Comparison of ENCODE assay signal across 26 mouse cellular contexts in the genomic region with DNA sequence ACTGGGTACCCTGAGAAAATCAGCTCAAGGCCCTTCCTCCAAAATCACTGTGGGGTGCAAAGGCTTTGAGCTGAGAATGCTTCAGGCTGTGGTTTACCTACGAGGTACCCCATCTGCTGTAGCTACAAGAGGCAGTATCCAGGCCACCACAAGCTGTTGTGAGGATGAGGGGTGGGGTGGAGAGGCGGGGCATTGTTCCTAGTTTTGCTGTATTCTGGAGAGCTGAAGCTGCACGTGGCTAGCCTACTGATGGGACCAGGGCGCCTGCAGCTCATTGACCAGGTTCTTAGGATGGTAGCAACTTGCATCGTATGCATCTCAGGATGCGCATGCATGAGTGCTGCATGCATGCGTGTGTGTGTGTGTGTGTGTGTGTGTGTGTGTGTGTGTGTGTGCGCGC. TPM values are rescaled to one million over a fixed set of nuclear protein-coding genes. Genes with fewer than 3 reads are reported as not detected.
DNase-seq lines count a peak whose midpoint lies in the region; ATAC-seq and TF ChIP-seq lines count a peak whose summit lies in the region.
"Had no signal": no experiment of that assay in that cellular context is flagged by ENCODE, and none has a peak within 500 bp of the region (broad histone marks: within the 10 kb centered on the region; RNA-seq: fewer than 3 reads in every experiment).

No protein-coding gene starts in this region.

- no peak overlapping the region for H3K9ac ChIP-seq in hindbrain, embryonic 14.5 days
- H3K9ac ChIP-seq in midbrain, postnatal 0 days (replicated peaks; ENCODE audit: low read length, poor library complexity, severe bottlenecking) = no peak overlapping the region
- H3K9ac ChIP-seq in midbrain, embryonic 16.5 days (ENCODE audit: low read depth, low read length) = no peak overlapping the region
- no peak overlapping the region for H3K9ac ChIP-seq in forebrain, embryonic 14.5 days (ENCODE audit: low read length)
- no peak overlapping the region for H3K9ac ChIP-seq in hindbrain, postnatal 0 days (replicated peaks; ENCODE audit: low read length)
- H3K9ac ChIP-seq: embryonic facial prominence, embryonic 13.5 days; heart, embryonic 13.5 days had no signal

- H3K36me3 ChIP-seq in hindbrain, embryonic 10.5 days = no peaks in the 10 kb centered on the region
- H3K36me3 ChIP-seq in hindbrain, embryonic 14.5 days (replicated peaks; ENCODE audit: control insufficient read depth, insufficient read depth) = no peaks in the 10 kb centered on the region
- H3K36me3 ChIP-seq in midbrain, postnatal 0 days (ENCODE audit: insufficient read depth, low read length) = no peaks in the 10 kb centered on the region
- H3K36me3 ChIP-seq in midbrain, embryonic 16.5 days (ENCODE audit: control insufficient read depth, insufficient read depth, low read length) = no peaks in the 10 kb centered on the region
- no peaks in the 10 kb centered on the region for H3K36me3 ChIP-seq in forebrain, embryonic 14.5 days (ENCODE audit: control insufficient read depth, insufficient read depth, low read length)
- H3K36me3 ChIP-seq in hindbrain, postnatal 0 days (ENCODE audit: insufficient read depth, low read length) = no peaks in the 10 kb centered on the region
- H3K36me3 ChIP-seq: embryonic facial prominence, embryonic 13.5 days; heart, embryonic 13.5 days had no signal

- no peak for TF ChIP-seq CTCF in midbrain, postnatal 0 days (IDR thresholded peaks at IDR 0.05)
- TF ChIP-seq CTCF in hindbrain, postnatal 0 days (IDR thresholded peaks at IDR 0.05; ENCODE audit: low read depth) = no peak

- H3K4me1 ChIP-seq in hindbrain, embryonic 10.5 days (replicated peaks) = peaks cover 41% of the 10 kb centered on the region
- H3K4me1 ChIP-seq in hindbrain, embryonic 14.5 days (replicated peaks; ENCODE audit: control insufficient read depth, insufficient read depth, low read length) = peaks cover 12% of the 10 kb centered on the region
- H3K4me1 ChIP-seq in midbrain, postnatal 0 days (ENCODE audit: insufficient read depth, low read length) = no peaks in the 10 kb centered on the region
- H3K4me1 ChIP-seq in midbrain, embryonic 16.5 days (ENCODE audit: control insufficient read depth, insufficient read depth, low read length) = peaks cover 11% of the 10 kb centered on the region
- H3K4me1 ChIP-seq in forebrain, embryonic 14.5 days (ENCODE audit: control insufficient read depth, insufficient read depth, low read length) = peaks cover 40% of the 10 kb centered on the region
- H3K4me1 ChIP-seq in hindbrain, postnatal 0 days (ENCODE audit: insufficient read depth, low read length) = 0 out of 2 replicates have a peak, but pooled peaks cover 7% of the 10 kb centered on the region

- no peak overlapping the region for H3K4me2 ChIP-seq in hindbrain, embryonic 14.5 days (replicated peaks)
- H3K4me2 ChIP-seq in midbrain, postnatal 0 days (ENCODE audit: low read depth, low read length, poor library complexity, severe bottlenecking) = no peak overlapping the region
- H3K4me2 ChIP-seq in midbrain, embryonic 16.5 days (ENCODE audit: low read length) = no peak overlapping the region
- H3K4me2 ChIP-seq in forebrain, embryonic 14.5 days (ENCODE audit: low read length) = no peak overlapping the region
- no peak overlapping the region for H3K4me2 ChIP-seq in hindbrain, postnatal 0 days (ENCODE audit: low read depth, low read length)
- H3K4me2 ChIP-seq: embryonic facial prominence, embryonic 13.5 days; heart, embryonic 13.5 days had no signal

- DNase-seq in hindbrain, embryonic 10.5 days (ENCODE audit: low spot score) = no peak
- no peak for DNase-seq in hindbrain, embryonic 14.5 days (ENCODE audit: low spot score)
- peak; percentile 10 for DNase-seq in midbrain, postnatal 0 days (ENCODE audit: low spot score)
- DNase-seq in forebrain, embryonic 14.5 days (ENCODE audit: low spot score) = peak; percentile 40
- peak; percentile 24 for DNase-seq in hindbrain, postnatal 0 days (ENCODE audit: low spot score)
- DNase-seq in kidney, postnatal 36 days = no peak
- DNase-seq in c-Kit-positive CD71-positive TER-119-positive erythroid progenitor cells, embryonic 14.5 days (ENCODE audit: low spot score) = no peak
- DNase-seq: adrenal gland, adult 8-10 months; heart, postnatal 36 days; left cerebral cortex, postnatal 4 days; lung, adult 2 months; lung, postnatal 36 days; thymus, postnatal 36 days had no signal

- no peak for ATAC-seq in hindbrain, embryonic 14.5 days (ENCODE audit: low FRiP score)
- no peak for ATAC-seq in midbrain, postnatal 0 days (ENCODE audit: low FRiP score)
- no peak for ATAC-seq in midbrain, embryonic 16.5 days
- no peak for ATAC-seq in forebrain, embryonic 14.5 days
- peak; percentile 60; the same call in 1 of the 2 replicates for ATAC-seq in hindbrain, postnatal 0 days
- ATAC-seq: CD4-positive, CD25-positive, alpha-beta regulatory T cell, adult 4 months; intestine, embryonic 16.5 days had no signal

- peak overlapping the region; percentile 67 for H3K27ac ChIP-seq in hindbrain, embryonic 10.5 days
- no peak overlapping the region for H3K27ac ChIP-seq in hindbrain, embryonic 14.5 days
- 0 out of 2 replicates have a peak overlapping the region, but pooled peaks have one; percentile 6 for H3K27ac ChIP-seq in midbrain, postnatal 0 days (ENCODE audit: low read depth, low read length)
- no peak overlapping the region for H3K27ac ChIP-seq in midbrain, embryonic 16.5 days (ENCODE audit: low read length)
- peak overlapping the region; percentile 50; the same call in 1 of the 2 replicates for H3K27ac ChIP-seq in forebrain, embryonic 14.5 days (ENCODE audit: low read depth, low read length)
- peak overlapping the region; percentile 63; the same call in 1 of the 2 replicates for H3K27ac ChIP-seq in hindbrain, postnatal 0 days
- H3K27ac ChIP-seq: embryonic facial prominence, embryonic 13.5 days; heart, embryonic 13.5 days; kidney, postnatal 0 days had no signal

- H3K4me3 ChIP-seq in hindbrain, embryonic 10.5 days = no peak overlapping the region
- no peak overlapping the region for H3K4me3 ChIP-seq in hindbrain, embryonic 14.5 days (replicated peaks; ENCODE audit: low read length)
- H3K4me3 ChIP-seq in midbrain, postnatal 0 days (ENCODE audit: low read depth, low read length) = no peak overlapping the region
- H3K4me3 ChIP-seq in midbrain, embryonic 16.5 days (ENCODE audit: low read depth, low read length) = no peak overlapping the region
- H3K4me3 ChIP-seq in forebrain, embryonic 14.5 days (ENCODE audit: low read depth, low read length) = no peak overlapping the region
- H3K4me3 ChIP-seq in hindbrain, postnatal 0 days (ENCODE audit: low read length) = no peak overlapping the region
- H3K4me3 ChIP-seq: embryonic facial prominence, embryonic 13.5 days; heart, embryonic 13.5 days had no signal

- no peaks in the 10 kb centered on the region for H3K9me3 ChIP-seq in hindbrain, embryonic 10.5 days
- H3K9me3 ChIP-seq in hindbrain, embryonic 14.5 days (ENCODE audit: control insufficient read depth, low read length) = no peaks in the 10 kb centered on the region
- no peaks in the 10 kb centered on the region for H3K9me3 ChIP-seq in midbrain, postnatal 0 days (ENCODE audit: low read length)
- no peaks in the 10 kb centered on the region for H3K9me3 ChIP-seq in midbrain, embryonic 16.5 days (replicated peaks; ENCODE audit: control insufficient read depth, low read length, poor library complexity, severe bottlenecking)
- H3K9me3 ChIP-seq in forebrain, embryonic 14.5 days (replicated peaks; ENCODE audit: control insufficient read depth, low read length) = no peaks in the 10 kb centered on the region
- H3K9me3 ChIP-seq in hindbrain, postnatal 0 days (ENCODE audit: low read length) = no peaks in the 10 kb centered on the region
- H3K9me3 ChIP-seq: embryonic facial prominence, embryonic 13.5 days; heart, embryonic 13.5 days had no signal

- no peaks in the 10 kb centered on the region for H3K27me3 ChIP-seq in hindbrain, embryonic 10.5 days (ENCODE audit: insufficient read depth, poor library complexity, severe bottlenecking)
- no peaks in the 10 kb centered on the region for H3K27me3 ChIP-seq in hindbrain, embryonic 14.5 days (ENCODE audit: control insufficient read depth, insufficient read depth, low read length)
- no peaks in the 10 kb centered on the region for H3K27me3 ChIP-seq in midbrain, postnatal 0 days (ENCODE audit: insufficient read depth, low read length)
- no peaks in the 10 kb centered on the region for H3K27me3 ChIP-seq in midbrain, embryonic 16.5 days (ENCODE audit: control insufficient read depth, insufficient read depth, low read depth, low read length)
- no peaks in the 10 kb centered on the region for H3K27me3 ChIP-seq in forebrain, embryonic 14.5 days (replicated peaks; ENCODE audit: control insufficient read depth, insufficient read depth, low read length)
- H3K27me3 ChIP-seq in hindbrain, postnatal 0 days (ENCODE audit: insufficient read depth, low read length) = no peaks in the 10 kb centered on the region
- H3K27me3 ChIP-seq: embryonic facial prominence, embryonic 13.5 days had no signal

- WGBS in hindbrain, embryonic 10.5 days = 88% methylated on average over 9 of the region's 9 CpGs
- WGBS in hindbrain, embryonic 14.5 days = 78% methylated on average over 9 of the region's 9 CpGs
- 84% methylated on average over 9 of the region's 9 CpGs for WGBS in midbrain, postnatal 0 days
- 80% methylated on average over 9 of the region's 9 CpGs for WGBS in midbrain, embryonic 16.5 days
- 72% methylated on average over 9 of the region's 9 CpGs for WGBS in forebrain, embryonic 14.5 days
- 73% methylated on average over 9 of the region's 9 CpGs for WGBS in hindbrain, postnatal 0 days

RNA-seq across cellular contexts. Expression of gene Mt4, which starts 15.4 kb away (rescaled TPM):
- not detected in 2 replicates for polyA plus RNA-seq in hindbrain, embryonic 10.5 days (2016; fragmentation: Nextera tagmentation; extraction: Ambion mirVana)
- not detected in 2 replicates for polyA plus RNA-seq in hindbrain, embryonic 14.5 days (2014; fragmentation: Nextera tagmentation; extraction: Ambion mirVana)
- not detected in 2 replicates for total RNA-seq in midbrain, postnatal 0 days (2014; rRNA removed)
- polyA plus RNA-seq in midbrain, postnatal 0 days (2015; fragmentation: Nextera tagmentation; extraction: Ambion mirVana) = not detected in 2 replicates
- not detected in 2 replicates for polyA plus RNA-seq in midbrain, embryonic 16.5 days (2015; fragmentation: Nextera tagmentation; extraction: Ambion mirVana)
- polyA plus RNA-seq in forebrain, embryonic 14.5 days (2014; fragmentation: Nextera tagmentation; extraction: Ambion mirVana) = not detected in 2 replicates
- not detected in 2 replicates for total RNA-seq in hindbrain, postnatal 0 days (2014; rRNA removed)
- not detected in 2 replicates for polyA plus RNA-seq in hindbrain, postnatal 0 days (2015; fragmentation: Nextera tagmentation; extraction: Ambion mirVana)
- total RNA-seq: adrenal gland, adult 8-10 months; common myeloid progenitor, adult 5-6 weeks; granulocyte monocyte progenitor cell, adult 5-6 weeks; heart, postnatal 36 days; layer of hippocampus, postnatal 14 days; left cerebral cortex, postnatal 4 days; liver, adult 2 months; MEL had no signal
- polyA plus RNA-seq: CD4-positive, CD25-positive, alpha-beta regulatory T cell, adult 4 months; embryonic facial prominence, embryonic 13.5 days; heart, embryonic 13.5 days; kidney, postnatal 0 days; liver, adult 2 months; neural tube, embryonic 11.5 days; testis, adult 2 months had no signal

RNA-seq across cellular contexts. Expression of gene Bbs2, which starts 22.9 kb away (rescaled TPM):
- polyA plus RNA-seq in hindbrain, embryonic 10.5 days (2016; fragmentation: Nextera tagmentation; extraction: Ambion mirVana) = 16.9 and 19.0 TPM in 2 replicates
- 19.7 and 20.6 TPM in 2 replicates for polyA plus RNA-seq in hindbrain, embryonic 14.5 days (2014; fragmentation: Nextera tagmentation; extraction: Ambion mirVana)
- total RNA-seq in midbrain, postnatal 0 days (2014; rRNA removed) = 20.7 and 27.6 TPM in 2 replicates
- 16.2 and 17.5 TPM in 2 replicates for polyA plus RNA-seq in midbrain, postnatal 0 days (2015; fragmentation: Nextera tagmentation; extraction: Ambion mirVana)
- 22.0 and 22.9 TPM in 2 replicates for polyA plus RNA-seq in midbrain, embryonic 16.5 days (2015; fragmentation: Nextera tagmentation; extraction: Ambion mirVana)
- 18.7 and 22.8 TPM in 2 replicates for polyA plus RNA-seq in forebrain, embryonic 14.5 days (2014; fragmentation: Nextera tagmentation; extraction: Ambion mirVana)
- total RNA-seq in hindbrain, postnatal 0 days (2014; rRNA removed) = 14.1 and 23.2 TPM in 2 replicates
- polyA plus RNA-seq in hindbrain, postnatal 0 days (2015; fragmentation: Nextera tagmentation; extraction: Ambion mirVana) = 16.5 and 17.3 TPM in 2 replicates

RNA-seq across cellular contexts. Expression of gene Mt3, which starts 30.8 kb away (rescaled TPM):
- polyA plus RNA-seq in hindbrain, embryonic 10.5 days (2016; fragmentation: Nextera tagmentation; extraction: Ambion mirVana) = 8.4 and 13.2 TPM in 2 replicates
- 215 and 245 TPM in 2 replicates for polyA plus RNA-seq in hindbrain, embryonic 14.5 days (2014; fragmentation: Nextera tagmentation; extraction: Ambion mirVana)
- total RNA-seq in midbrain, postnatal 0 days (2014; rRNA removed) = 571 and 599 TPM in 2 replicates
- polyA plus RNA-seq in midbrain, postnatal 0 days (2015; fragmentation: Nextera tagmentation; extraction: Ambion mirVana) = 314 and 354 TPM in 2 replicates
- polyA plus RNA-seq in midbrain, embryonic 16.5 days (2015; fragmentation: Nextera tagmentation; extraction: Ambion mirVana) = 141 and 227 TPM in 2 replicates
- polyA plus RNA-seq in forebrain, embryonic 14.5 days (2014; fragmentation: Nextera tagmentation; extraction: Ambion mirVana) = 237 and 306 TPM in 2 replicates
- total RNA-seq in hindbrain, postnatal 0 days (2014; rRNA removed) = 631 and 889 TPM in 2 replicates
- 445 and 458 TPM in 2 replicates for polyA plus RNA-seq in hindbrain, postnatal 0 days (2015; fragmentation: Nextera tagmentation; extraction: Ambion mirVana)
- total RNA-seq: common myeloid progenitor, adult 5-6 weeks; granulocyte monocyte progenitor cell, adult 5-6 weeks; liver, adult 2 months; MEL had no signal
- polyA plus RNA-seq: CD4-positive, CD25-positive, alpha-beta regulatory T cell, adult 4 months; liver, adult 2 months had no signal

RNA-seq across cellular contexts. Expression of gene Mt2, which starts 50.8 kb away (rescaled TPM):
- 48.0 and 63.2 TPM in 2 replicates for polyA plus RNA-seq in hindbrain, embryonic 10.5 days (2016; fragmentation: Nextera tagmentation; extraction: Ambion mirVana)
- polyA plus RNA-seq in hindbrain, embryonic 14.5 days (2014; fragmentation: Nextera tagmentation; extraction: Ambion mirVana) = 15.7 and 16.9 TPM in 2 replicates
- 57.7 and 131 TPM in 2 replicates for total RNA-seq in midbrain, postnatal 0 days (2014; rRNA removed)
- polyA plus RNA-seq in midbrain, postnatal 0 days (2015; fragmentation: Nextera tagmentation; extraction: Ambion mirVana) = 92.3 and 101 TPM in 2 replicates
- 11.5 and 17.9 TPM in 2 replicates for polyA plus RNA-seq in midbrain, embryonic 16.5 days (2015; fragmentation: Nextera tagmentation; extraction: Ambion mirVana)
- 29.4 and 47.5 TPM in 2 replicates for polyA plus RNA-seq in forebrain, embryonic 14.5 days (2014; fragmentation: Nextera tagmentation; extraction: Ambion mirVana)
- 109 and 110 TPM in 2 replicates for total RNA-seq in hindbrain, postnatal 0 days (2014; rRNA removed)
- polyA plus RNA-seq in hindbrain, postnatal 0 days (2015; fragmentation: Nextera tagmentation; extraction: Ambion mirVana) = 202 and 239 TPM in 2 replicates
- polyA plus RNA-seq: CD4-positive, CD25-positive, alpha-beta regulatory T cell, adult 4 months had no signal

RNA-seq across cellular contexts. Expression of gene Mt1, which starts 57.3 kb away (rescaled TPM):
- 159 and 234 TPM in 2 replicates for polyA plus RNA-seq in hindbrain, embryonic 10.5 days (2016; fragmentation: Nextera tagmentation; extraction: Ambion mirVana)
- 59.7 and 75.2 TPM in 2 replicates for polyA plus RNA-seq in hindbrain, embryonic 14.5 days (2014; fragmentation: Nextera tagmentation; extraction: Ambion mirVana)
- total RNA-seq in midbrain, postnatal 0 days (2014; rRNA removed) = 460 and 504 TPM in 2 replicates
- 387 and 420 TPM in 2 replicates for polyA plus RNA-seq in midbrain, postnatal 0 days (2015; fragmentation: Nextera tagmentation; extraction: Ambion mirVana)
- 51.8 and 86.0 TPM in 2 replicates for polyA plus RNA-seq in midbrain, embryonic 16.5 days (2015; fragmentation: Nextera tagmentation; extraction: Ambion mirVana)
- 77.2 and 110 TPM in 2 replicates for polyA plus RNA-seq in forebrain, embryonic 14.5 days (2014; fragmentation: Nextera tagmentation; extraction: Ambion mirVana)
- total RNA-seq in hindbrain, postnatal 0 days (2014; rRNA removed) = 648 and 1,037 TPM in 2 replicates
- 742 and 847 TPM in 2 replicates for polyA plus RNA-seq in hindbrain, postnatal 0 days (2015; fragmentation: Nextera tagmentation; extraction: Ambion mirVana)

Comparison
In these comparisons a context has a peak if more than half of its experiments do, and no peak if none do; other contexts are left out.
1. DNase-seq: peak in midbrain, postnatal 0 days (single experiment), forebrain, embryonic 14.5 days (single experiment) and hindbrain, postnatal 0 days (single experiment); none in hindbrain, embryonic 10.5 days (single experiment), hindbrain, embryonic 14.5 days (single experiment), kidney, postnatal 36 days (0 of 2) and c-Kit-positive CD71-positive TER-119-positive erythroid progenitor cells, embryonic 14.5 days (single experiment).
2. H3K27ac ChIP-seq: peak in hindbrain, embryonic 10.5 days (single experiment), midbrain, postnatal 0 days (single experiment), forebrain, embryonic 14.5 days (single experiment) and hindbrain, postnatal 0 days (single experiment); none in hindbrain, embryonic 14.5 days (single experiment) and midbrain, embryonic 16.5 days (single experiment).
3. RNA of gene Mt3, which starts 30.8 kb away (polyA plus RNA-seq): 445 to 458 TPM in hindbrain, postnatal 0 days, 314 to 354 TPM in midbrain, postnatal 0 days, 237 to 306 TPM in forebrain, embryonic 14.5 days, 215 to 245 TPM in hindbrain, embryonic 14.5 days and 141 to 227 TPM in midbrain, embryonic 16.5 days; 8.4 to 13.2 TPM in hindbrain, embryonic 10.5 days; every median in the first group is over 10 times any median in the second.